11 mouse cellular contexts compared by ENCODE assay signal in genomic region chr2:164170326-164170725, GRCm38 (mm10). TPM values are rescaled to one million over a fixed set of nuclear protein-coding genes. Genes with fewer than 3 reads are reported as not detected.
DNase-seq lines count a peak whose midpoint lies in the region; ATAC-seq and TF ChIP-seq lines count a peak whose summit lies in the region.
"Had no signal": no experiment of that assay in that cellular context is flagged by ENCODE, and none has a peak within 500 bp of the region (broad histone marks: within the 10 kb centered on the region; RNA-seq: fewer than 3 reads in every experiment).

No protein-coding gene starts in this region.

- peaks cover 67% of the 10 kb centered on the region for H3K27me3 ChIP-seq in heart, embryonic 12.5 days (replicated peaks)
- peaks cover 97% of the 10 kb centered on the region for H3K27me3 ChIP-seq in hindbrain, embryonic 10.5 days (ENCODE audit: insufficient read depth, poor library complexity, severe bottlenecking)
- H3K27me3 ChIP-seq in midbrain, embryonic 14.5 days (ENCODE audit: control insufficient read depth, insufficient read depth, low read length) = peaks cover 59% of the 10 kb centered on the region
- H3K27me3 ChIP-seq in liver, embryonic 11.5 days (replicated peaks; ENCODE audit: control insufficient read depth, insufficient read depth, low read length) = peaks cover 71% of the 10 kb centered on the region

- peaks cover 10% of the 10 kb centered on the region; the same call in 1 of the 2 replicates for H3K9me3 ChIP-seq in heart, embryonic 12.5 days (replicated peaks)
- no peaks in the 10 kb centered on the region for H3K9me3 ChIP-seq in hindbrain, embryonic 10.5 days
- no peaks in the 10 kb centered on the region for H3K9me3 ChIP-seq in midbrain, embryonic 14.5 days (ENCODE audit: control insufficient read depth, low read length)
- no peaks in the 10 kb centered on the region for H3K9me3 ChIP-seq in liver, embryonic 11.5 days (ENCODE audit: control insufficient read depth, low read length)

- H3K4me1 ChIP-seq in heart, embryonic 12.5 days (replicated peaks) = peaks cover 37% of the 10 kb centered on the region
- H3K4me1 ChIP-seq in hindbrain, embryonic 10.5 days (replicated peaks) = peaks cover 32% of the 10 kb centered on the region
- peaks cover 9% of the 10 kb centered on the region; the same call in 1 of the 2 replicates for H3K4me1 ChIP-seq in midbrain, embryonic 14.5 days (ENCODE audit: control insufficient read depth, insufficient read depth, low read length)
- peaks cover 3% of the 10 kb centered on the region; the same call in 1 of the 2 replicates for H3K4me1 ChIP-seq in liver, embryonic 11.5 days (replicated peaks; ENCODE audit: control insufficient read depth, insufficient read depth, low read length)

- 11% methylated on average over 11 of the region's 11 CpGs for WGBS in heart, embryonic 12.5 days
- WGBS in hindbrain, embryonic 10.5 days = 5% methylated on average over 11 of the region's 11 CpGs
- 1% methylated on average over 11 of the region's 11 CpGs for WGBS in midbrain, embryonic 14.5 days
- 11% methylated on average over 11 of the region's 11 CpGs for WGBS in liver, embryonic 11.5 days

- TF ChIP-seq POLR2A in brain, embryonic 14.5 days (IDR thresholded peaks at IDR 0.05; ENCODE audit: borderline replicate concordance, extremely low read depth, insufficient read depth, insufficient read length, poor library complexity, severe bottlenecking) = no peak

- no peak overlapping the region for H3K9ac ChIP-seq in heart, embryonic 12.5 days
- H3K9ac ChIP-seq in midbrain, embryonic 14.5 days (replicated peaks; ENCODE audit: low read length) = no peak overlapping the region
- no peak overlapping the region for H3K9ac ChIP-seq in liver, embryonic 11.5 days (ENCODE audit: low read depth, low read length)

- DNase-seq in heart, postnatal 4 days = no peak
- DNase-seq in brain, embryonic 14.5 days (ENCODE audit: low read depth) = peak; percentile 13
- peak; percentile 19 for DNase-seq in hindbrain, embryonic 10.5 days (ENCODE audit: low spot score)
- DNase-seq in midbrain, embryonic 14.5 days = peak; percentile 36
- no peak for DNase-seq in liver, embryonic 11.5 days (ENCODE audit: low spot score)
- DNase-seq in layer of hippocampus, adult 8-10 months (ENCODE audit: low spot score in 2 of 2) = no peak
- DNase-seq: gastrocnemius, postnatal 14 days; lung, postnatal 36 days had no signal

- no peak overlapping the region for H3K27ac ChIP-seq in heart, embryonic 12.5 days (ENCODE audit: poor library complexity, severe bottlenecking)
- H3K27ac ChIP-seq in hindbrain, embryonic 10.5 days = no peak overlapping the region
- no peak overlapping the region for H3K27ac ChIP-seq in midbrain, embryonic 14.5 days (replicated peaks; ENCODE audit: low read depth, low read length)
- H3K27ac ChIP-seq in liver, embryonic 11.5 days (ENCODE audit: low read depth, low read length) = no peak overlapping the region

- 0 out of 2 replicates have a peak overlapping the region, but pooled peaks have one; percentile 77 for H3K4me2 ChIP-seq in heart, embryonic 12.5 days
- peak overlapping the region; percentile 57 for H3K4me2 ChIP-seq in midbrain, embryonic 14.5 days (ENCODE audit: low read length)
- no peak overlapping the region for H3K4me2 ChIP-seq in liver, embryonic 11.5 days

- no peaks in the 10 kb centered on the region for H3K36me3 ChIP-seq in heart, embryonic 12.5 days
- no peaks in the 10 kb centered on the region for H3K36me3 ChIP-seq in hindbrain, embryonic 10.5 days
- H3K36me3 ChIP-seq in midbrain, embryonic 14.5 days (ENCODE audit: control insufficient read depth, insufficient read depth, low read length) = no peaks in the 10 kb centered on the region
- H3K36me3 ChIP-seq in liver, embryonic 11.5 days (ENCODE audit: control insufficient read depth, insufficient read depth, low read length) = no peaks in the 10 kb centered on the region

- no peak for TF ChIP-seq CTCF in brain, embryonic 14.5 days (IDR thresholded peaks at IDR 0.05; ENCODE audit: borderline replicate concordance, extremely low read depth, insufficient read depth, insufficient read length)

- H3K4me3 ChIP-seq in heart, embryonic 12.5 days = peak overlapping the region; percentile 44; the same call in 1 of the 2 replicates
- peak overlapping the region; percentile 52 for H3K4me3 ChIP-seq in hindbrain, embryonic 10.5 days
- 0 out of 2 replicates have a peak overlapping the region, but pooled peaks have one; percentile 32 for H3K4me3 ChIP-seq in midbrain, embryonic 14.5 days (replicated peaks; ENCODE audit: low read depth, low read length)
- H3K4me3 ChIP-seq in liver, embryonic 11.5 days (ENCODE audit: low read depth, low read length) = no peak overlapping the region

- no peak for ATAC-seq in heart, embryonic 12.5 days (ENCODE audit: insufficient number of reproducible peaks, low FRiP score)
- ATAC-seq in midbrain, embryonic 14.5 days (ENCODE audit: low FRiP score, low TSS enrichment) = no peak
- ATAC-seq in liver, embryonic 11.5 days (replicated peaks; ENCODE audit: low FRiP score) = no peak
- ATAC-seq in monocyte, adult 5-6 weeks (replicated peaks; ENCODE audit: insufficient number of reproducible peaks, low FRiP score, low TSS enrichment, poor library complexity, severe bottlenecking) = no peak

RNA-seq across cellular contexts. Expression of gene Kcns1, which starts 0.6 kb away (rescaled TPM):
- 0.15 and 0.18 TPM in 2 replicates for polyA plus RNA-seq in heart, embryonic 12.5 days (2016; fragmentation: Nextera tagmentation; extraction: Ambion mirVana)
- under 1 TPM in 1 of 2 experiments, not detected in 1; 0.19 TPM for total RNA-seq in heart, postnatal 4 days (2021)
- 0.83 and 1.5 TPM in 2 replicates for polyA plus RNA-seq in brain, embryonic 14.5 days (2012; rRNA removed)
- polyA plus RNA-seq in hindbrain, embryonic 10.5 days (2016; fragmentation: Nextera tagmentation; extraction: Ambion mirVana) = not detected in 2 replicates
- polyA plus RNA-seq in midbrain, embryonic 14.5 days (2014; fragmentation: Nextera tagmentation; extraction: Ambion mirVana) = 0.62 and 2.1 TPM in 2 replicates
- polyA plus RNA-seq in liver, embryonic 11.5 days (2014; fragmentation: Nextera tagmentation; extraction: Ambion mirVana) = 0.06 TPM in 1 of 2 replicates, not detected in the other
- not detected in 3 replicates for total RNA-seq in monocyte, adult 5-6 weeks (2017)
- 1 to 10 TPM; 5.3 to 7.8 (median 6.2) TPM for total RNA-seq in layer of hippocampus, adult 8-10 months (2022)

RNA-seq across cellular contexts. Expression of gene Wfdc5, which starts 12.2 kb away (rescaled TPM):
- polyA plus RNA-seq in heart, embryonic 12.5 days (2016; fragmentation: Nextera tagmentation; extraction: Ambion mirVana) = not detected in 2 replicates
- not detected for total RNA-seq in heart, postnatal 4 days (2021)
- polyA plus RNA-seq in brain, embryonic 14.5 days (2012; rRNA removed) = not detected in 2 replicates
- polyA plus RNA-seq in hindbrain, embryonic 10.5 days (2016; fragmentation: Nextera tagmentation; extraction: Ambion mirVana) = not detected in 2 replicates
- not detected in 2 replicates for polyA plus RNA-seq in midbrain, embryonic 14.5 days (2014; fragmentation: Nextera tagmentation; extraction: Ambion mirVana)
- polyA plus RNA-seq in liver, embryonic 11.5 days (2014; fragmentation: Nextera tagmentation; extraction: Ambion mirVana) = not detected in 2 replicates
- not detected in 3 replicates for total RNA-seq in monocyte, adult 5-6 weeks (2017)
- not detected for total RNA-seq in layer of hippocampus, adult 8-10 months (2022)
- total RNA-seq: layer of hippocampus, adult 18-20 months had no signal

RNA-seq across cellular contexts. Expression of gene Wfdc12, which starts 20.1 kb away (rescaled TPM):
- not detected in 2 replicates for polyA plus RNA-seq in heart, embryonic 12.5 days (2016; fragmentation: Nextera tagmentation; extraction: Ambion mirVana)
- total RNA-seq in heart, postnatal 4 days (2021) = not detected
- not detected in 2 replicates for polyA plus RNA-seq in brain, embryonic 14.5 days (2012; rRNA removed)
- polyA plus RNA-seq in hindbrain, embryonic 10.5 days (2016; fragmentation: Nextera tagmentation; extraction: Ambion mirVana) = not detected in 2 replicates
- polyA plus RNA-seq in midbrain, embryonic 14.5 days (2014; fragmentation: Nextera tagmentation; extraction: Ambion mirVana) = not detected in 2 replicates
- polyA plus RNA-seq in liver, embryonic 11.5 days (2014; fragmentation: Nextera tagmentation; extraction: Ambion mirVana) = not detected in 2 replicates
- not detected in 3 replicates for total RNA-seq in monocyte, adult 5-6 weeks (2017)
- not detected for total RNA-seq in layer of hippocampus, adult 8-10 months (2022)
- total RNA-seq: gastrocnemius, postnatal 14 days; layer of hippocampus, adult 18-20 months had no signal

RNA-seq across cellular contexts. Expression of gene Wfdc15a, which starts 29.6 kb away (rescaled TPM):
- not detected in 2 replicates for polyA plus RNA-seq in heart, embryonic 12.5 days (2016; fragmentation: Nextera tagmentation; extraction: Ambion mirVana)
- not detected for total RNA-seq in heart, postnatal 4 days (2021)
- polyA plus RNA-seq in brain, embryonic 14.5 days (2012; rRNA removed) = not detected in 2 replicates
- polyA plus RNA-seq in hindbrain, embryonic 10.5 days (2016; fragmentation: Nextera tagmentation; extraction: Ambion mirVana) = not detected in 2 replicates
- polyA plus RNA-seq in midbrain, embryonic 14.5 days (2014; fragmentation: Nextera tagmentation; extraction: Ambion mirVana) = not detected in 2 replicates
- polyA plus RNA-seq in liver, embryonic 11.5 days (2014; fragmentation: Nextera tagmentation; extraction: Ambion mirVana) = not detected in 2 replicates
- total RNA-seq in monocyte, adult 5-6 weeks (2017) = not detected in 3 replicates
- not detected for total RNA-seq in layer of hippocampus, adult 8-10 months (2022)
- total RNA-seq: gastrocnemius, postnatal 14 days; layer of hippocampus, adult 18-20 months had no signal

RNA-seq across cellular contexts. Expression of gene Wfdc15b, which starts 51.1 kb away (rescaled TPM):
- polyA plus RNA-seq in heart, embryonic 12.5 days (2016; fragmentation: Nextera tagmentation; extraction: Ambion mirVana) = not detected in 2 replicates
- not detected for total RNA-seq in heart, postnatal 4 days (2021)
- polyA plus RNA-seq in brain, embryonic 14.5 days (2012; rRNA removed) = not detected in 2 replicates
- polyA plus RNA-seq in hindbrain, embryonic 10.5 days (2016; fragmentation: Nextera tagmentation; extraction: Ambion mirVana) = not detected in 2 replicates
- not detected in 2 replicates for polyA plus RNA-seq in midbrain, embryonic 14.5 days (2014; fragmentation: Nextera tagmentation; extraction: Ambion mirVana)
- not detected in 2 replicates for polyA plus RNA-seq in liver, embryonic 11.5 days (2014; fragmentation: Nextera tagmentation; extraction: Ambion mirVana)
- total RNA-seq in monocyte, adult 5-6 weeks (2017) = not detected in 3 replicates
- not detected for total RNA-seq in layer of hippocampus, adult 8-10 months (2022)
- total RNA-seq: gastrocnemius, postnatal 14 days; layer of hippocampus, adult 18-20 months had no signal

Comparison
In these comparisons a context has a peak if more than half of its experiments do, and no peak if none do; other contexts are left out.
1. DNase-seq: peak in brain, embryonic 14.5 days (single experiment), hindbrain, embryonic 10.5 days (single experiment) and midbrain, embryonic 14.5 days (single experiment); none in heart, postnatal 4 days (single experiment), liver, embryonic 11.5 days (single experiment) and layer of hippocampus, adult 8-10 months (0 of 2).